Mouse (Mus musculus): ENCODE data around the gene Tprn.

GRCm38 (mm10) chr2:25318119-25318966 is 55.9 kb downstream of the Tprn start:
- TF ChIP-seq CTCF (IDR thresholded peaks at IDR 0.05; ENCODE audit: control insufficient read depth, insufficient read depth, insufficient read length) (no peak), MAX (IDR thresholded peaks at IDR 0.05) (no peak), USF1 (IDR thresholded peaks at IDR 0.05; ENCODE audit: low read depth) (no peak), FOSL1 (IDR thresholded peaks at IDR 0.05; ENCODE audit: insufficient read depth, low read length, poor library complexity, severe bottlenecking) (no peak)

All from C2C12 (cell line).